Mouse (Mus musculus) spleen, postnatal 36 days (tissue): Measurements from ENCODE around the gene Gli2.

Source experiments
- DNase-seq, 2 experiments: peaks; one replicate each; pipeline ENCODE4 v3.0.0; 2022; ENCODE audit warnings: low spot score in 2 of 2, mixed read lengths in 1 of 2

Gene Gli2

GRCm38 (mm10) chr1:118994482-118995105 lies 58.8 kb downstream of the Gli2 start:
- no peak for DNase-seq

DNA sequence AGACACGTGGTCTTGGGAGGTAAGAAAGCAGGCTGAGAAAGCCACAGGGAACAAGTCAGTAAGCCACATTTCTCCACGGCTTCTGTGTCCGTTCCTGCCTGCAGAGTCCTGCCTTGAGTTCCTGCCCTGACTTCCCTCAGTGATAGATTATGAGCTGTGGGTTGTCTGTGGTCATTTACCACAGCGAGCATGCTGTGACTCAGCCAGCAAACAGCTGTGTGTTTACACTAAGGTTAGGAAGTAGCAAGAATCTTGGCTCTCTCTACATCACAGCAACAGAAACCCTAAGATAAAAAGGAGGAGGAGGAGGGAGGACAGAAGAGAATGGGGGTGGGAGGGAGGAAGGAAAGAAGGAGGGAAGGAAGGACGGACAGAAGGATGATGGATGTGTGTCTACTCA lies 59.6 kb downstream of the Gli2 start:
- DNase-seq: no peak

DNA sequence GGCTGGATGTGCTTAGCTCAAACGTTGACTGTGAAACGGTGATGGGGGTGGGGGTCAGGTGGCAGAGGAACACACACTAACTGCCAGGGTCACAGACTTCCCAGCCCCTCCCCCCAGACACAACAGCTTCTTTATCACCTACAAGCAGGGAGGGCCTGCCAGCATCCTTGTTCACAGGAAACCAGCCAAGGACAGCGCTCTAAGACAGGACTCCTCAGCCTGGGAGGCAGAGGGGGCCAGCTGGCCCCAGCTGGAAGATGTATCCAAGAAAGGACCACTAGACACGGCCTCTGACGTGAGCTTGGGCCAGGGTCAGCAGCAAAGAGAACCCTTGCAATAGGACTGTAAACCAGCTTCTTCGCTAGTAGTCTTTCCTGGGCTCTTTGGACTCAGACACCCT lies 65.1 kb downstream of the Gli2 start:
- DNase-seq: no peak

DNA sequence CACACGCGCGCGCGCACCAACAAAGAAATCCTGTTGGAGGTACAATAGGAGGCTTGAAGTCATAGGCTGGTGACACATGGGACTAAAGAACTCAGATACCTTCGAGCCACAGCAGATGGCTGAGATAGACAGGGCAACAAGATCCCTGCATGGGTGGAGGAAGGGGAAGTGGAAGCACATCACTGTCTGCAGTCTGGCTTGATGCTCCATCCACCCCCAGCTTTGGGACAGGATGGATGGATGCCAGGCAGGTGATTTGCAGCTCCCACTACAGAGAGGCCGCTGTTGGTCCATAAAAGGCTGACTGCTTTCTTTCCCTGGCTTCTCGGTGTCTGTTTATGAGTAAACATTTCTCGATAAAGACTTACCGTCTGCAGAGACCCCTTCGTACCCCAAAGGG lies 65.9 kb downstream of the Gli2 start:
- no peak for DNase-seq

DNA sequence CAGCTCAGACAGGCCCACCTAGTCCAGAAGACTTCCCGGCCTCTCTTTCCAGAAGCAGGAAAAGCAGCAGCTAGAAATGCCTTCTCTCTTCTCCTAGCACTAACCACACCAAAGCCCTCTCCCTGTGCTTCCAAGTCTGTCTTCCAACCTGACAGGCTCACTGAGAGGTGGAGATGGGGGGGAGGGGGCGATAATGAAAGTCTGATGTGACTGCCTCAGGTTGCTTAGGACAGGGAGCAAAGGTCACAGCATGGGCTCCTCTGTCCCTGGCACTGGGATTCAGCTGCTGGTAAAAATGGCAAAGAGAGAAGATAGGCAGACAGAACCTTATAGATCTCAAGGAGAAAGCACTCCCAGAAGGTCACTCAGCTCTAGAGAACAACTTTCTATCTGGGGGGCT lies 70.0 kb downstream of the Gli2 start:
- DNase-seq: no peak

DNA sequence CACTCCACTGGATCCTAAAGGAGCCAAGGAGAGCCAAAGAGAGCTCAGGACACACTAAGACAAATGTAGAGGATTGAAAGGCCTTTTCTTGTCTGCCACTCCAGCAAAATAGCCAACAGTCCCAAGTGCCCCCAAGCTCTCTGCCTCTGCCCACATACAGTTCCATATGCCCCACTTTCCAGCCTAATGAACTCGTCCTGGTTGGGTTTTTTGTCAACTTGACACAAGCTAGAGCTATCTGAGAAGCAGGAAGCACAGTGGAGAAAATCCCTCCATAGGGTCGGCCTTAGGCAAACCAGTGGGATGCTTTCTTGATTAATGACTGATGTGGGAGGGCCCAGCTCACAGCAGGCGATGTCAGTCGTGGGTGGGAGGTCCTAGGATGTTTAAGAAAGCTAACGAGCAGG lies 70.6 kb downstream of the Gli2 start:
- no peak for DNase-seq

DNA sequence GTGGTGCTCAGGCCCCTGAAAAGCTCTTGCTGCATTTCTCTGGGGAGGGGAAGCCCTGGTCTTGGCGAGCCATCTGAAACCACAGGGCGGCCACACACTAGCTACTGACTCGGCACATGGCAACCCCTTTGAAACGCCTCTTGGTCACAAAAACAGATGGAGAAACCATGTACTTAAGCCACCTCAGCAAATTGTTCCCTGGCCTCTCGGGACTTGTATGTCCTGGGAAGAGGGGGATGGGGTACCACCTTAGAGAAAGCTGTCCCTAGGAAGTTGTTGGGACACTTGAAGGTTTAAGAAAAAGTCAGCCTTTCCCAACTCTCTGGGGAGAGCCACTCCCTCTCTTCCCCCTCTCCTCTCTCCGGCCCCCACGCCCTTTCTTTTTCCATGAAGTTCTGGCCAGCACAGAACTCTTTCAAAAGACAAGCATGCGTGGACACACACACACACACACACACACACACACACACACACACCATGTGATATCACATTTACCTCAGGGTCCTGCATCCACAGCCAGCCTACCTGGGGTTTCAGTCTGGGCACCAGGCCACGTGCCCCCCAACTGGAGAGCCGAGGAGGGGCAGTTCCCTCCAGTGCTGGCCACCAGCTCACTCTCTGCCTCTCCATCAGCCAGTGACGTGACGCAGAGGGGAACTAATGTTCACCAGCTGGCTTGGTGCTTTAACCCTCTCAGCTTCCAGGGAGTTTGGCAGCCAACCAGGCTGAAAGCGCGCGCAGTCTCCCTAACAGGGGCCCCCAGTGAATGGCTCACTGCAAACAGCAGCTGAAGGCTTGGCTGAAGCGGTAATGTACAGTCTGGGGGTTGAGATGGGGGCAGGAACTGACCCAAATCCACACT lies 71.2 kb downstream of the Gli2 start:
- DNase-seq: no peak

DNA sequence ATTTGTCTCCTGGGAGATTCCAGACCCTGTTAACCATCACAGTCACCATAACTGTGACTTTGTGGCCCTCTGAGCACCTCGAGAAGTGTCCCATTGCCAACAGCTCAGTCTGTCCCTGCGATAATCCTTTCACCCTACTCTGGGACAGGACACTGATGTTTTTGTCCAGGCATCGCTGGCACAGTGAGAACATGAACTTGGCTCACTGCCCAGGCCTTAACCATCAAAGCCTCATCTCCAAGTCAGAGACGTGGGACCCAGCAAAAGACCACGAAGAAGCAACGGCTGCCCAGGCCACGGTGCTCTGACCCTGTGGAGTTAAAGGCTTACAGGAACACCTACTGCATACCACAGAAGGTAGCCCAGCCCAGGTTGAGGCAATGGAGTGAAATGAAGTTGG lies 72.8 kb downstream of the Gli2 start:
- no peak for DNase-seq

DNA sequence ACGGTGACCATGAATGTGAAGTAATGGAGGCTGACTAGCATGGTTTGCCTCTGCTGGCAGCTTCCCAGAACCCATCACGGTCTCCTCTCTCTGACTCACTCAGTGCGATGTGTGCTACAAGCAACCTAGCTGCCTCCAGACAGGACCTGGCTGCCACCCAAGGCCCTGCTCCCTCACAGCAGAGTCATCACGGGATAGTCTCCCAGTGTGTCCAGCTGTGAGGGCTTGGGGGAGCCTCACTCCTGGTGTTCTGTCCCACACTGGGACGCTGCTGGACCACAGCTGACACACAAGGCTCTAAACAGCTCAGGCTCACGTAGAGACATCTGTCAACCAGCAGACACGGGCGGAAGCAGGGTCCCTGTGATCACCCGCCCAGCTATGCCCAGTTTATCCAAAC lies 76.8 kb downstream of the Gli2 start:
- DNase-seq: no peak

GRCm38 (mm10) chr1:118975376-118975775 lies 78.0 kb downstream of the Gli2 start:
- no peak for DNase-seq

DNA sequence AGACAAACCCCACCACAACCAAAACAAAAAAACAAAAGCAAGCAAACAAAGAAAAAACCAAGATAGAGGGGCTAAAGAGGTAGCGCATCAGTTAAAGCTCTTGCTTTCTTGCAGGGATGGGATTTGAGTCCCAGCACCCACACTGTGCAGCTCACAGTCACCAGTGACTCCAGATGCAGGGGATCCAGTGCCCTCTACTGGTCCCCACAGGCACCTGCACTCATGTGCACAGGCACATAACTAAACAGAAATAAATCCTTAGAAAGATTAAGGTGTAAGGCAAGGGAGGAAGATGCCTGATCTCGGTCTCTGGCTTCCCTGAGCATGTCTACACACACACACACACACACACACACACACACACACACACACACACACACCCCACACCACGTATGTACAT lies 83.4 kb downstream of the Gli2 start:
- no peak for DNase-seq

DNA sequence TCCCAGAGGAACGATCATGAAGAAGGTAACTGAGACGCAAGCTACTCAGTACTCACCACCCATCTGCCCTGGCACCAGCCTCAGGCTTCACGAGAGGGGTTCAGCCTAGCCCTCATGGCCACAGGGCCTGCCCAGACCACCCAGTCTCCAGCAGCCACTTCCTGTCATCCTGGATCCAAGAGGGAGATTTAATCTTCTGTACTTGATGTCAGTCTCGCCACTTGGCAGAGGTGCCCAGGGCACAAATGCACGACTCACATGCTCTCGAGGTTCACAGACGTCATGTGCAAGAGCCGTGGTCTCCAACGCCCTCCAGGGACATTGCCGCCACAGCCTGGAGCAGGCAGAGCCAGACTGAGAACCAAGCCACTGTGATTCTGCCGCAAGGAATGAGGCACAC lies 84.0 kb downstream of the Gli2 start:
- no peak for DNase-seq

DNA sequence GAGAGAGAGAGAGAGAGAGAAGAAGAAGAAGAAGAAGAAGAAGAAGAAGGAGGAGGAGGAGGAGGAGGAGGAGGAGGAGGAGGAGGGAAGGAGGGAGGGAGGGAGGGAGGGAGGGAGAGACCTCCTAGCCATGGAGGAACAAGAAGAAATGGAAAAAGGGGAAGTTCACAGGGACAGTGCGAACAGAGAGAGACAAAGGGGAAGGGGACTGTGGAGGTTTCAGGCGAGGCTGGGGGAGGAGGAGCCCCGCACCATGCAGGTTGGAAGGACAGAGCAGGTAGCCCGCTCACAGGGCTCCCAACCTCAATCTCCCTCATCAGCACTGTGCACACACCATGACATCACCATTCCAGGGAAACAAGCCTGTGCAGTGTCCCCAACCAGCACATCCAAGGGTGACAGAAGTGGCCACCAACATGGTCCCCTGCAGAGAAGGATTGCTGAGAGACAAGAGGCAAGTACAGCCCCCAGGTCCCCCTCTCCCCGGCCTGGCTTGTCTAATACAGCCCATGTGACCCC lies 84.7 kb downstream of the Gli2 start:
- DNase-seq: no peak

DNA sequence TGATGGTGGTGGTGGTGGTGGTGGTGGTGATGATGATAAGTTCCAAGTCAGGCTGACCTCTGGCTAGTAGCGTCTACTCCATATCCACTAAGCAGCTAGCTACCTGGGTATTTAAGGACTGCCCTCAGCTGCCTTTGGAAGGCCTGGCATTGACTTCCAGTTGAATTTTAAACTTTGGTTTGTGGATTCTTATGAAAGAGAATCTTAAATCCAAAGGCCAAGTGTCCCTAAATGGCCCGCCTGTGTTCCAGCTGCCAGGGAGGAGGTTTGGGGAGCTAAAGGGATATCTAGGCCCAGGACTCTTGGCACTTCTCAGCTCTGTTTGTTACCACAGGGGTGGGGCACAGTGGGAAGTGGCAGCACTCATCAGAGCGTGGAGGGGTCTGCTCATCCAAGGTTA lies 85.4 kb downstream of the Gli2 start:
- no peak for DNase-seq

GRCm38 (mm10) chr1:118967281-118967680 lies 86.1 kb downstream of the Gli2 start:
- no peak for DNase-seq

- DNase-seq: no peak
These were observed 94.8 kb downstream of the Gli2 start for GRCm38 (mm10) chr1:118958644-118959043.

DNA sequence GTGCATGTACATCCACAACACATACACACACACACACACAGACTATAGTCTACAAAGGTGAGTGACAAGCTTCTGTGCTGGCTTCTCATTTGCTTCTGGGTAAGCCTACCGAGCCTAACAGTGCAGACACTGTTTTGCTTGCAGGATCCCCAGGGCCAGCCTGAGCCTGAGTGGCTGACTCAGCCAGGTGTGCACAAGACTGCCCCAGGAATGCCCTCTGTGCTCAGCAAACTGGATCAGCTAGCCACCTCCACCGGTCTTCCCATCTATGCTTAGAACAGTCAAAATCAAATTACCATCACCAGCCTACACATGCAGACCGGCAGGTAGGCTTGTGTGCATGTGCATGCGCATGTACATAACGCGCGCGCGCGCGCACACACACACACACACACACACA lies 97.6 kb downstream of the Gli2 start:
- no peak for DNase-seq

- no peak for DNase-seq
These were observed 98.8 kb downstream of the Gli2 start for GRCm38 (mm10) chr1:118954434-118955301.

DNA sequence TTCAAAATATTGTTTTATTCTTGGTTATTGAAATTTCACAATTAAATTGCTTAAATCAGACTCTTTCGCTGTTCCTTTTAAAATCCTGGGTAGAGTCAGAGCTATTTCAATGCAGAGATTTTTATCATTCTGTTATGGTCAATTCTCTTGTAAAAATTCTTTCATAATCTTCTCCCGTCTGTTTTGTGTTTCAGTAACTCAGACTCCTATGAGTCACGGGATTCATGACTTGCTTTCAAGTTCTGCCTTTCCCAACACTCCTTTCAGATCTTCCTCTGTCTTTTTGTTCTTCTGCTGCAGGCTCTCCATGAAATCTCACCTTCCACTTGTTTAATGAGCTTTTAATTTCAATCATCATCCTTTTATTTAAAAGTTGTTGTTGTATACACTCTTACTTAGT lies 100.4 kb downstream of the Gli2 start:
- no peak for DNase-seq

DNA sequence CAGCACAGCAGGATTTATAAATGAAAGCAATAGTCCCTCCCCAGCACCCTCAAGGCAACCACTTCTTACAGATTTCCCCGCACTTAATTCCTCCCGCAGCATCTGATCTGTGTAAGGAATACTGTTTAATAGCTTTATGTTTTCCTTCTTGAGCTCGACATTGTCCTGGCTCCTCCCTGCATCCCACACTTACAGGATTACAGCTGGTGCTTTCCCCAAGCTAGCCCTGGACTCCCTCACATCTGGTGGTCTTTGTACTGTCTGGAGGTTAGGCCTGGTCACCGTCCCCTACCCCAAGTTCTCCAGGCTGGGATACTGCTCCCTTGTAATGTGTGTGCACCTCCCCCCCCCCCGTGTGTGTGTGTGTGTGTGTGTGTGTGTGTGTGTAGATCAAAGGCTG lies 101.1 kb downstream of the Gli2 start:
- DNase-seq: no peak

GRCm38 (mm10) chr1:118948407-118948806 lies 105.0 kb downstream of the Gli2 start:
- no peak for DNase-seq

GRCm38 (mm10) chr1:118947221-118947620 lies 106.2 kb downstream of the Gli2 start:
- no peak for DNase-seq
